Mouse (Mus musculus) adrenal gland, postnatal 25 days (tissue): ENCODE data around the gene Tcta. TPM values are rescaled to one million over a fixed set of nuclear protein-coding genes. Genes with fewer than 3 reads are reported as not detected.

Experiments used
- DNase-seq: peaks from one replicate; pipeline ENCODE4 v3.0.0; 2021; ENCODE audit warnings: mixed read lengths
- total RNA-seq: library from RNA; stranded (reverse); gene quantifications from 2 replicates; pipeline ENCODE4 v1.2.3, GENCODE M21; 2021

The Tcta gene
- total RNA-seq, 1 experiment from 2014 or later = 49.8 TPM

- no peak for DNase-seq
These were observed 34.0 kb downstream of the Tcta start for GRCm38 (mm10) chr9:108271941-108272340.

- DNase-seq = peak; percentile 21
These were observed 37.3 kb downstream of the Tcta start for GRCm38 (mm10) chr9:108268701-108269100.

GRCm38 (mm10) chr9:108267691-108268090, 38.3 kb downstream of the Tcta start:
- no peak for DNase-seq

- no peak for DNase-seq
These were observed 39.6 kb downstream of the Tcta start for GRCm38 (mm10) chr9:108266261-108266935.

- peak; percentile 42 for DNase-seq
These were observed 41.6 kb downstream of the Tcta start for GRCm38 (mm10) chr9:108264191-108264921.

GRCm38 (mm10) chr9:108263690-108264190, 42.2 kb downstream of the Tcta start, which contains the start of gene Dag1:
Gene Dag1, minus strand, starts transcription at chr9:108263958.
- peak; percentile 100 for DNase-seq

GRCm38 (mm10) chr9:108263131-108263681, 42.8 kb downstream of the Tcta start:
- DNase-seq = peak; percentile 68

- DNase-seq = no peak
These were observed 43.4 kb downstream of the Tcta start for GRCm38 (mm10) chr9:108262494-108263049.

GRCm38 (mm10) chr9:108261865-108262264, 44.1 kb downstream of the Tcta start:
- DNase-seq = no peak

- DNase-seq = no peak
These were observed 45.4 kb downstream of the Tcta start for GRCm38 (mm10) chr9:108260526-108260925.

Other genes starting within 250 kb of the Tcta start
- gene Mst1, start 225.7 kb downstream of the Tcta start, total RNA-seq = 0.39 and 2.7 TPM in 2 replicates
- gene Rnf123, start 222.8 kb downstream of the Tcta start, total RNA-seq = 85.0 and 87.0 TPM in 2 replicates
- gene Apeh, start 211.6 kb downstream of the Tcta start, total RNA-seq = 100 and 123 TPM in 2 replicates
- 9.1 and 10.0 TPM in 2 replicates for gene Bsn, start 115.8 kb downstream of the Tcta start, total RNA-seq
- 127 and 146 TPM in 2 replicates for gene Dag1, start 42.2 kb downstream of the Tcta start, total RNA-seq
- 17.8 and 22.3 TPM in 2 replicates for gene Nicn1, start 15.7 kb downstream of the Tcta start, total RNA-seq
- gene Amt, start 9.3 kb downstream of the Tcta start, total RNA-seq = 5.2 and 7.0 TPM in 2 replicates
- 358 and 378 TPM in 2 replicates for gene Rhoa, start within 50 bp of the Tcta start, total RNA-seq
- gene Gpx1, start 32.7 kb upstream of the Tcta start, total RNA-seq = 711 and 722 TPM in 2 replicates
- gene Usp4, start 41.7 kb upstream of the Tcta start, total RNA-seq = 113 and 114 TPM in 2 replicates
- gene 1700102P08Rik, start 86.6 kb upstream of the Tcta start, total RNA-seq = 1.5 and 1.7 TPM in 2 replicates
- gene Ccdc36, start 122.3 kb upstream of the Tcta start, total RNA-seq = not detected in 2 replicates
- gene BC048562, start 130.3 kb upstream of the Tcta start, total RNA-seq = not detected in 2 replicates
- gene Ccdc71, start 154.4 kb upstream of the Tcta start, total RNA-seq = 36.9 and 51.4 TPM in 2 replicates
- gene Klhdc8b, start 155.4 kb upstream of the Tcta start, total RNA-seq = 33.2 and 38.8 TPM in 2 replicates
- gene Lamb2, start 173.6 kb upstream of the Tcta start, total RNA-seq = 114 and 134 TPM in 2 replicates
- 292 and 314 TPM in 2 replicates for gene Usp19, start 184.4 kb upstream of the Tcta start, total RNA-seq
- gene Qars, start 201.5 kb upstream of the Tcta start, total RNA-seq = 221 and 259 TPM in 2 replicates
- gene Qrich1, start 210.6 kb upstream of the Tcta start, total RNA-seq = 126 and 144 TPM in 2 replicates